Mouse (Mus musculus): ENCODE data around the gene Tmem63a. TPM values are rescaled to one million over a fixed set of nuclear protein-coding genes. Genes with fewer than 3 reads are reported as not detected.

Gene Tmem63a
- polyA plus RNA-seq, 1 experiment from 2014 or later = 29.2 TPM

DNA sequence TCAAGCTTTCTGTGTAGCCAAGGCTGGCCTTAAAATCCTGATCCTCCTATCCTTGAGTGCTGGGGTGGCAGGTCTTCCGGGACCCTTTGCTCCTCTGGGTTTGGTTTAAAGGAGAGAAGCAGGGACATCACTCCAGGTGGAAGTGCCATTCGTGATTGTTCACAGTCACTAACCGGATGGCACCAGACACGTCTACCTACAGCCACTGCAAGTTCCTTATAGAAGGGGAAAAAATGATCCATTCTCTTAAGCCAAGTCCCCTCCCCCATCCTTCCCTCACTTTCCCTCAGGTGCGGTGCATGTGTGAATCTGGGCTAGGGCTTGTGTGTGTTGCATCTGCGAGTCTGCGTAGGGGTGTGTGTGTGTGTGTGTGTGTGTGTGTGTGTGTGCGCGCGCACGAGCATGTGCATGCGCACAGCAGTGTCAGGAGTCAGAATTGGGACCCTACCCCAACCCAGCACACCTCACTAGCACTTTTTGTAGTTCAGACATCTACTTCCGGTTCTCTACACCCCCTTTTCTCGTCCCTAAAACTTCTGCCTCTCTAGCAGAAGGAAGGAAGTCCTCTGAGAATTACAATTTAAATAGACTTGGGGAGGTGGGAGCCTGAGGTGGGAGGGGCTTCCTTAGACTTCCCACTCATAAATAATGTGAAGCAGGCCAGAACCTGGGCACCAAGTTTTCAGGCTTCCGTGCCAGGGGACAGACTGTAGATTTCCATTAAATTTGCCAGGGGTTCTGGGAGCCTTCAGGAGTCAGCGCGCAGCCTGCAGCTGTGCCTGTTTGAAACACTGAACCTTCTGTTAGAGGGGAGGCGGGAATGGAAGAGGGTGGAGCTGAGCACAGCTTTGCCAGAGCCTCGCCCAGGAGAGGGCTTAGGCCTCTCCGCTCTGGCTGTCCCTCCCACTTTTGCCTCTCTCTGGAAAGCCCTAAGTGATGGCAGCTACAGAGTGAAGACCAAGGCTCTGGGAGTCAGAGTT lies 3.1 kb downstream of the Tmem63a start:
- peaks cover 44% of the 10 kb centered on the region for H3K4me1 ChIP-seq (ENCODE audit: control insufficient read depth, insufficient read depth, low read length)
- H3K4me2 ChIP-seq (ENCODE audit: low read depth, low read length) = peak overlapping the region; percentile 55
- H3K9ac ChIP-seq (ENCODE audit: low read length) = peak overlapping the region; percentile 64
- H3K4me3 ChIP-seq (replicated peaks; ENCODE audit: low read length) = peak overlapping the region; percentile 22
- peak overlapping the region; percentile 94 for H3K27ac ChIP-seq (ENCODE audit: low read length)
- H3K9me3 ChIP-seq (replicated peaks; ENCODE audit: control insufficient read depth, low read length) = no peaks in the 10 kb centered on the region
- no peaks in the 10 kb centered on the region for H3K27me3 ChIP-seq (ENCODE audit: control insufficient read depth, insufficient read depth, low read length)
- H3K36me3 ChIP-seq (ENCODE audit: control insufficient read depth, insufficient read depth, low read length) = peaks cover 5% of the 10 kb centered on the region
- ATAC-seq (ENCODE audit: insufficient read depth, low FRiP score) = peak; percentile 91
- 20% methylated on average over 20 of the region's 20 CpGs for WGBS

DNA sequence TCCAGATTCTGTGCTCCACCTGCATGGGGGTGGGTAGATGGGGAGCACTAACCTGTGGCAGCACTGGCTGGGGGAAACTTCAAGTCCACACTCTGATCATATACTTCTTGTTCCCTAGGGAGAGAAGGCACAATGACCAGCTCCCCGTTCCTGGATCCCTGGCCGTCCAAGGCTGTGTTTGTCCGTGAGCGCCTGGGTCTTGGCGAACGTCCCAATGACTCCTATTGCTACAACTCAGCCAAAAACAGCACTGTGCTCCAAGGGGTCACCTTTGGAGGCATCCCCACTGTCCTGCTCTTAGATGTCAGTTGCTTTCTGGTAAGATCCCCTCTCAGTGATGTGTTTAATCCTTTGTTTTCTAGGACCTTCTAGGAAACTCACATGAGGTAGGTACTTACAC lies 4.3 kb downstream of the Tmem63a start:
- Histone ChIP-seq H3K4me2 (ENCODE audit: low read depth, low read length) (no peak overlapping the region; the same call in 1 of the 2 replicates), H3K27me3 (ENCODE audit: control insufficient read depth, insufficient read depth, low read length) (no peaks in the 10 kb centered on the region), H3K9me3 (replicated peaks; ENCODE audit: control insufficient read depth, low read length) (no peaks in the 10 kb centered on the region), H3K36me3 (ENCODE audit: control insufficient read depth, insufficient read depth, low read length) (peaks cover 5% of the 10 kb centered on the region), H3K4me1 (ENCODE audit: control insufficient read depth, insufficient read depth, low read length) (peaks cover 41% of the 10 kb centered on the region), H3K4me3 (replicated peaks; ENCODE audit: low read length) (no peak overlapping the region), H3K27ac (ENCODE audit: low read length) (peak overlapping the region; percentile 94; the same call in 1 of the 2 replicates), H3K9ac (ENCODE audit: low read length) (no peak overlapping the region)
- ATAC-seq (ENCODE audit: insufficient read depth, low FRiP score) = no peak
- 78% methylated on average over 6 of the region's 6 CpGs for WGBS

DNA sequence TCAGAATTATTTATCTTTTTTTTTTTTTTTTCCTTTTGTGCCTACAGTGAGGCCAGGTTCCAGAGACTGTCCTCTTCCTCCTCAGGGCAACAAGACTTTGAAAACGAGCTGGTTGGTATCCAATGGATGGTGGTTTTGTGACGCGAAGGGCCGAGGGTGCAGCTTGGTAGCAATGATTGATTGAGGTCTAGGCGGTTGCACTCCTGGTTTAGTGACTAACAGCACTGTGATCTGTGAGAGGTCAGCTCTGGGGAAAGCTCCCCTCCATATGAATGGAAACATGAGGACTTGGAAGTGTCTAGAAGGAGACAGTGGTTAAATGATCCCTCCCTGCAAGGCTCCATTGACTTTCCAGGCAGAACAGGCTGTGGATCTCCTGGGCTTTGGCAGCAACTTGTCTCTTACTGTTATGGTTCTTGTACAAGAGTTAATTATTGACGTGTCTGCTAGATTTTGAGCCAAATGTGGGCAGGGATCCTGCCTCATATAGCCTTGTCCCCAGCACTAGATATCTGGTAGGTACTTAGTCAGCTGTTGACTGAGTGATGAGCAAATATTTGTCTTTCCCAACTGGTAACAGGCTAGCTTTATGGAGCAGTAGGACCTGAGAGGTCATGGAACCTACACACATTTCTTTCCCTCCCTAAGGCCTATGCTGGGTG lies 10.1 kb downstream of the Tmem63a start:
- Histone ChIP-seq H3K4me1 (ENCODE audit: control insufficient read depth, insufficient read depth, low read length) (peaks cover 7% of the 10 kb centered on the region; the same call in 1 of the 2 replicates), H3K4me2 (ENCODE audit: low read depth, low read length) (no peak overlapping the region; the same call in 1 of the 2 replicates), H3K27me3 (ENCODE audit: control insufficient read depth, insufficient read depth, low read length) (no peaks in the 10 kb centered on the region), H3K9ac (ENCODE audit: low read length) (no peak overlapping the region), H3K27ac (ENCODE audit: low read length) (peak overlapping the region; percentile 87), H3K9me3 (replicated peaks; ENCODE audit: control insufficient read depth, low read length) (no peaks in the 10 kb centered on the region), H3K4me3 (replicated peaks; ENCODE audit: low read length) (no peak overlapping the region), H3K36me3 (ENCODE audit: control insufficient read depth, insufficient read depth, low read length) (peaks cover 15% of the 10 kb centered on the region; the same call in 1 of the 2 replicates)
- 40% methylated on average over 6 of the region's 6 CpGs for WGBS
- peak; percentile 93 for ATAC-seq (ENCODE audit: insufficient read depth, low FRiP score)

DNA sequence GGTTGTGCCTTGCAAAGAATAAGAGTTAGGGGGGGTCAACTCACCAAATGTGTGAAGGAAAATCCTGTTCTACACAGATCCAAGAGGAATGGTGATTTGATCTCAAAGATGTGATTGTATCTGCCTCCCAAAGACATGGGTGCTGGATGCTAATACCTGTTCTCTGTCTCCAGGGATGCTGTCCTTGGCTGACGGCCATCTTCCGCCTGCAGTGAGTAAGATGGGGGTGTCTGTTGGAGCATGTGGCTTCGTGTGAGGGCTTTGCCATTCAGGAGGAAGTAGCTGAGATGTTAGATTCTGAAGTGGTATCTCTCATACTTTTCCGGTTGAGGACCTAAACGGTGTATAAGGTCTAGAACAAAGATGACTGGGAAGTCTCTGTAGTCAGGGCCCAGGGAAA lies 10.7 kb downstream of the Tmem63a start:
- 75% methylated on average over 5 of the region's 5 CpGs for WGBS
- 0 out of 2 replicates have a peak, but pooled peaks have one; percentile 11 for ATAC-seq (ENCODE audit: insufficient read depth, low FRiP score)
- H3K4me2 ChIP-seq (ENCODE audit: low read depth, low read length) = no peak overlapping the region
- no peaks in the 10 kb centered on the region for H3K27me3 ChIP-seq (ENCODE audit: control insufficient read depth, insufficient read depth, low read length)
- H3K36me3 ChIP-seq (ENCODE audit: control insufficient read depth, insufficient read depth, low read length) = peaks cover 15% of the 10 kb centered on the region; the same call in 1 of the 2 replicates
- H3K4me1 ChIP-seq (ENCODE audit: control insufficient read depth, insufficient read depth, low read length) = 0 out of 2 replicates have a peak, but pooled peaks cover 5% of the 10 kb centered on the region
- no peak overlapping the region for H3K9ac ChIP-seq (ENCODE audit: low read length)
- H3K27ac ChIP-seq (ENCODE audit: low read length) = peak overlapping the region; percentile 87
- no peak overlapping the region for H3K4me3 ChIP-seq (replicated peaks; ENCODE audit: low read length)
- no peaks in the 10 kb centered on the region for H3K9me3 ChIP-seq (replicated peaks; ENCODE audit: control insufficient read depth, low read length)

DNA sequence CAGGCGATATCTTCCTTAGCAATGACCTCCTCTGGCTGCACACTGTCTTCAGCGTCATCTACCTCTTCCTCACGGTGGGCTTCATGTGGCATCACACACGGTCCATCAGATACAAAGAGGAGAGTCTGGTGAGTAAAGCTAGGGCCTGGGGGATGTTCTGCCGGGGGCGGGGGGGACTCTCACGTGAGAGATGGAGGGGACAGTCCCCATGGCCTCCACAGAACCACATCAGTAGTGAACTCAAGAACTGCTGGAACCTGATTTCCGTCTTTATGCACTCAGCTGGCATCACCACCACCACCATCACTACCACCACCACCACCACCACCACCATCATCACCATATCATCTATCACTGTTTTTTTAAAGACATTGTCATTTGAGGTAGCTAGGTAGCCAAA lies 14.3 kb downstream of the Tmem63a start:
- Histone ChIP-seq H3K4me2 (ENCODE audit: low read depth, low read length) (no peak overlapping the region), H3K9me3 (replicated peaks; ENCODE audit: control insufficient read depth, low read length) (no peaks in the 10 kb centered on the region), H3K9ac (ENCODE audit: low read length) (no peak overlapping the region), H3K27me3 (ENCODE audit: control insufficient read depth, insufficient read depth, low read length) (no peaks in the 10 kb centered on the region), H3K4me1 (ENCODE audit: control insufficient read depth, insufficient read depth, low read length) (0 out of 2 replicates have a peak, but pooled peaks cover 4% of the 10 kb centered on the region), H3K27ac (ENCODE audit: low read length) (no peak overlapping the region), H3K36me3 (ENCODE audit: control insufficient read depth, insufficient read depth, low read length) (peaks cover 19% of the 10 kb centered on the region), H3K4me3 (replicated peaks; ENCODE audit: low read length) (no peak overlapping the region)
- ATAC-seq (ENCODE audit: insufficient read depth, low FRiP score) = no peak
- WGBS = 88% methylated on average over 8 of the region's 8 CpGs

DNA sequence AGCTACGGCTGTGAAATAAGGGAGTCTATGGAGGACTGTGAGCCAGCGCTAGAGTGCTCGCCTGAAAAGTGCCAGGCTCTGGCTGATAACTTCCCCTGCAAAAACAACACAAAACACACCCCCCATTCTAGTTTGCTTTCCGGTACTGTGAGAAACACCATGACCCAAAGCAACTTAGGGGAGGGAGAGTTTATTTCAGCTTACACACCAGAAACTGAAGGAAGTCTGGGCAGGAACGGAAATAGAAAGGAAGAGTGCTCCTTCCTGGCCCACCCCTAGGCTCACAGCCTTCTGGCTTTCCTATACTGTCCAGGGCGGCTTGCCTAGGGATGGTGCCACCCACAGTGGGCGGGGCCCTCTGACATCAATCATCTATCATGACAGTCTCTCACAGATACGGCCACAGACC lies 14.8 kb downstream of the Tmem63a start:
- ATAC-seq (ENCODE audit: insufficient read depth, low FRiP score) = no peak
- H3K36me3 ChIP-seq (ENCODE audit: control insufficient read depth, insufficient read depth, low read length) = peaks cover 23% of the 10 kb centered on the region
- no peak overlapping the region for H3K4me3 ChIP-seq (replicated peaks; ENCODE audit: low read length)
- H3K27me3 ChIP-seq (ENCODE audit: control insufficient read depth, insufficient read depth, low read length) = no peaks in the 10 kb centered on the region
- H3K27ac ChIP-seq (ENCODE audit: low read length) = no peak overlapping the region
- H3K4me1 ChIP-seq (ENCODE audit: control insufficient read depth, insufficient read depth, low read length) = no peaks in the 10 kb centered on the region
- no peaks in the 10 kb centered on the region for H3K9me3 ChIP-seq (replicated peaks; ENCODE audit: control insufficient read depth, low read length)
- 71% methylated on average over 8 of the region's 8 CpGs for WGBS
- no peak overlapping the region for H3K9ac ChIP-seq (ENCODE audit: low read length)
- no peak overlapping the region for H3K4me2 ChIP-seq (ENCODE audit: low read depth, low read length)

DNA sequence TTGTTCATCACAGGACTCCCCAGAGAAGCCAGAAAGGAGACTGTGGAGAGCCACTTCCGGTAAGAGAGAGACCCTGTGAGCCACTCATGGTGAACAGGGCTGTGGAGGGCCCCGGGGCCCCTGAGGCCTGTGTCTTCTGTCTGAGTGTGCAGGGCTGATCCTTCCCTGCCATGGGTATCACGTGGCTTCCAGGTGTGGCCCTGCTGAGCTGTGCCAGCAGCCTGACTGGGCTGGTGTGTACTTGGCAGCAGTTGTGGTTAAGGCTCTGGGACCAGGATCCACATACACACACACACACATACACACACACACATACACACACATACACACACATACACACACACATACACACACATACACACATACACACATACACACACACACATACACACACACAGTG lies 15.8 kb downstream of the Tmem63a start:
- Histone ChIP-seq H3K27ac (ENCODE audit: low read length) (no peak overlapping the region), H3K4me2 (ENCODE audit: low read depth, low read length) (no peak overlapping the region), H3K4me1 (ENCODE audit: control insufficient read depth, insufficient read depth, low read length) (no peaks in the 10 kb centered on the region), H3K9ac (ENCODE audit: low read length) (no peak overlapping the region), H3K9me3 (replicated peaks; ENCODE audit: control insufficient read depth, low read length) (no peaks in the 10 kb centered on the region), H3K4me3 (replicated peaks; ENCODE audit: low read length) (no peak overlapping the region), H3K36me3 (ENCODE audit: control insufficient read depth, insufficient read depth, low read length) (peaks cover 23% of the 10 kb centered on the region), H3K27me3 (ENCODE audit: control insufficient read depth, insufficient read depth, low read length) (no peaks in the 10 kb centered on the region)
- no peak for ATAC-seq (ENCODE audit: insufficient read depth, low FRiP score)
- 76% methylated on average over 3 of the region's 3 CpGs for WGBS

DNA sequence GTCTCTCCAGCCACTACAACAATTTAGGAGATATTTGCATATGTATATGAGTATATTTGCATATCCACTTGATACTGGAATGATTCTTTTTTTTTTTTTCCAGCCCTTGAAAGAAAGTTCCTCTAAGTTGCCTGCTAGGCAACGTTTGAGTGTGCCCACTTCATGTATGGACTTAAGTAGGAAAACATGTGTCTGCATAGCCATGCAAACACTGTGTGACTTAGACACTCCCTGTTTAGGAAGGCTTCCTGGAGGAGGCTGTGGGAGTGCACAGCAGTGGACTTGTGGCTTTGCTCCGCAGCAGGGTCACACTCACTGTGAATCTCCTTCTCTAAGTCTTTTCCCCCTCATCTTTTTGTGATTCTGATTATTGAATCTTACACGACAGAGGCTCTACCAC lies 16.7 kb downstream of the Tmem63a start:
- no peaks in the 10 kb centered on the region for H3K4me1 ChIP-seq (ENCODE audit: control insufficient read depth, insufficient read depth, low read length)
- H3K9ac ChIP-seq (ENCODE audit: low read length) = no peak overlapping the region
- no peak overlapping the region for H3K4me2 ChIP-seq (ENCODE audit: low read depth, low read length)
- ATAC-seq (ENCODE audit: insufficient read depth, low FRiP score) = no peak
- no peaks in the 10 kb centered on the region for H3K27me3 ChIP-seq (ENCODE audit: control insufficient read depth, insufficient read depth, low read length)
- no peak overlapping the region for H3K4me3 ChIP-seq (replicated peaks; ENCODE audit: low read length)
- 68% methylated on average over 3 of the region's 3 CpGs for WGBS
- H3K9me3 ChIP-seq (replicated peaks; ENCODE audit: control insufficient read depth, low read length) = no peaks in the 10 kb centered on the region
- H3K36me3 ChIP-seq (ENCODE audit: control insufficient read depth, insufficient read depth, low read length) = peaks cover 23% of the 10 kb centered on the region
- no peak overlapping the region for H3K27ac ChIP-seq (ENCODE audit: low read length)

DNA sequence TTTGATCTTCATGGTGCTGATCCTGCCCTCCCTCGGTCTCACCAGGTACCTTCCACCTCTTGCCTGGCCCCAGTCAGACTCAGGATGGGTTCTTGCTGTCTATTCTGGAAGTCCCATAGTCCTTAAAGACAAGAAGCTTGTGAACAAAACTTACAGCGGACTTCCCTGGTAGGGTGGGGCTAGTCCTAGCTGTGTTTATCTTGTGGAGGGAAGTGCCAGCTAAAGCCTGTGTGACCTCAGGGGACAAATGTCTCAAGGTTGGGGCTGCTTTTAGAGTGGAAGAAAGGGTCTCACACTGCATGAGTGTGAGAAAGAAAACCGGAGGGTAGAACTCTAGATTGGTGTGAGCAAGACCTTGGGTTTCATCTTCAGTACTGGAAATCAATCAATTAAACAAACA lies 23.6 kb downstream of the Tmem63a start:
- H3K9ac ChIP-seq (ENCODE audit: low read length) = no peak overlapping the region
- no peaks in the 10 kb centered on the region for H3K27me3 ChIP-seq (ENCODE audit: control insufficient read depth, insufficient read depth, low read length)
- no peak for ATAC-seq (ENCODE audit: insufficient read depth, low FRiP score)
- peaks cover 10% of the 10 kb centered on the region for H3K36me3 ChIP-seq (ENCODE audit: control insufficient read depth, insufficient read depth, low read length)
- no peaks in the 10 kb centered on the region for H3K9me3 ChIP-seq (replicated peaks; ENCODE audit: control insufficient read depth, low read length)
- no peak overlapping the region for H3K4me3 ChIP-seq (replicated peaks; ENCODE audit: low read length)
- H3K4me1 ChIP-seq (ENCODE audit: control insufficient read depth, insufficient read depth, low read length) = no peaks in the 10 kb centered on the region
- H3K27ac ChIP-seq (ENCODE audit: low read length) = no peak overlapping the region
- H3K4me2 ChIP-seq (ENCODE audit: low read depth, low read length) = no peak overlapping the region
- WGBS = 79% methylated on average over 3 of the region's 3 CpGs
